Mouse (Mus musculus): Measurements from ENCODE around the gene Erg28. TPM values are rescaled to one million over a fixed set of nuclear protein-coding genes. Genes with fewer than 3 reads are reported as not detected.

Gene Erg28
- 84.8 and 111 TPM in 2 replicates for polyA plus RNA-seq (2014; fragmentation: Nextera tagmentation; extraction: Ambion mirVana)

DNA sequence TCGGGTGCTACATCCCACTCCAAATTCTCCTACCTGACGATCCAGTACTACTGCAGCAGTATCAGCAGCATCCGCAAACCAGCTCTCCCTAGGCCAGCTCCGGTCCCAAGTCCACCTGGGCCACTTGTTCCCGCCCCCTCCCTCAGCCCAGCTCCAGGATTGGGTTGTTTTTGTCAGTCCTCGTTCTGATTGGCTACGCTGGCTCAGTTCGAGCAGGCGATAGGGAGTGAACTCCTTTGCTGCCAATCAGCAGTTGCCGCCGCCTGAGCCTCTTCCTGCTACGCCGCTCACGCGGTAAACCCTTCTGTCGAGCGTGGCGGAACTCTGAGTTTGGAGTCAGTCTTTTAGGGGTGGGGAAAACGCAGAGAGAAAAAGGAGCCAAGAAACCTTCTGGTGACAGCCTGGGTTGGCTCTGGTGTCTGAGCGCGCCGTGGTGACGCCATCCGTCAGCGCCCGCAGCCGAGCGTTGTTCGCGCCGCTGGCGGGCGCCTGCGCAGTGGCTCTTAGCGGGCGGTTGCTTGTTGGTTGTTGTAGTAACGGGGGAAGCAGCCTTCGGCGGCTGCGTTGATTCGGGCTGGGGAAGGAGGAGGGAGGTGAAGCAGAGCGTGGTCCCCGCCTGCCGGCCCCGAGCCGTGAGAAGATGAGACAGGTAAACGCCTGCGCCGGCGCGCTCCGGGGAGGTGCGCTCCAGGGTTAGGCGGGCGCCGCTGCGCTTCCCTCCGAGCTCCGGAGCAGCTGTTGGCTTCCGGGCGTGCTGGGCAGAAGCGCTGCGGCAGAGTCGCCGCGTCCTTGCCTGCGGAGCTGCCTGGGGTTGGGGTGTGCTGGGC is at the start of gene Erg28, which contains the start of gene Ttll5:
TSS of gene Erg28 (minus strand) at position 113 of the 827 bp plus-strand sequence.
TSS of gene Ttll5 (plus strand) at position 222 of the 827 bp plus-strand sequence.
- Histone ChIP-seq H3K4me1 (ENCODE audit: control insufficient read depth, insufficient read depth, low read length) (peaks cover 11% of the 10 kb centered on the region; the same call in 1 of the 2 replicates), H3K4me3 (replicated peaks; ENCODE audit: low read depth, low read length) (peak within 1 kb of the TSS; percentile 79), H3K27ac (replicated peaks; ENCODE audit: low read depth, low read length) (peak within 1 kb of the TSS; percentile 95), H3K9me3 (ENCODE audit: control insufficient read depth, low read length) (no peaks in the 10 kb centered on the region), H3K4me2 (ENCODE audit: low read length) (peak within 1 kb of the TSS; percentile 77), H3K9ac (replicated peaks; ENCODE audit: low read length) (peak within 1 kb of the TSS; percentile 73), H3K36me3 (ENCODE audit: control insufficient read depth, insufficient read depth, low read length) (peaks cover 23% of the 10 kb centered on the region), H3K27me3 (ENCODE audit: control insufficient read depth, insufficient read depth, low read length) (no peaks in the 10 kb centered on the region)
- ATAC-seq (ENCODE audit: low FRiP score, low TSS enrichment) (peak; percentile 98), DNase-seq (peak; percentile 97)
- under 1% methylated on average over 67 of the region's 67 CpGs for WGBS

GRCm38 (mm10) chr12:85869423-85869822 is 45.1 kb upstream of the Erg28 start:
- Histone ChIP-seq H3K27ac (replicated peaks; ENCODE audit: low read depth, low read length) (no peak overlapping the region), H3K36me3 (ENCODE audit: control insufficient read depth, insufficient read depth, low read length) (0 out of 2 replicates have a peak, but pooled peaks cover 2% of the 10 kb centered on the region), H3K27me3 (ENCODE audit: control insufficient read depth, insufficient read depth, low read length) (no peaks in the 10 kb centered on the region), H3K4me3 (replicated peaks; ENCODE audit: low read depth, low read length) (no peak overlapping the region), H3K4me1 (ENCODE audit: control insufficient read depth, insufficient read depth, low read length) (0 out of 2 replicates have a peak, but pooled peaks cover 3% of the 10 kb centered on the region), H3K9ac (replicated peaks; ENCODE audit: low read length) (no peak overlapping the region), H3K4me2 (ENCODE audit: low read length) (no peak overlapping the region), H3K9me3 (ENCODE audit: control insufficient read depth, low read length) (no peaks in the 10 kb centered on the region)
- WGBS = 27% methylated on average over 6 of the region's 6 CpGs
- peak; percentile 66 for DNase-seq
- ATAC-seq (ENCODE audit: low FRiP score, low TSS enrichment) = no peak

- ATAC-seq (ENCODE audit: low FRiP score, low TSS enrichment) = no peak
- 0 out of 2 replicates have a peak, but pooled peaks cover 3% of the 10 kb centered on the region for H3K4me1 ChIP-seq (ENCODE audit: control insufficient read depth, insufficient read depth, low read length)
Measured at GRCm38 (mm10) chr12:85867125-85867524, 42.8 kb upstream of the Erg28 start.

DNA sequence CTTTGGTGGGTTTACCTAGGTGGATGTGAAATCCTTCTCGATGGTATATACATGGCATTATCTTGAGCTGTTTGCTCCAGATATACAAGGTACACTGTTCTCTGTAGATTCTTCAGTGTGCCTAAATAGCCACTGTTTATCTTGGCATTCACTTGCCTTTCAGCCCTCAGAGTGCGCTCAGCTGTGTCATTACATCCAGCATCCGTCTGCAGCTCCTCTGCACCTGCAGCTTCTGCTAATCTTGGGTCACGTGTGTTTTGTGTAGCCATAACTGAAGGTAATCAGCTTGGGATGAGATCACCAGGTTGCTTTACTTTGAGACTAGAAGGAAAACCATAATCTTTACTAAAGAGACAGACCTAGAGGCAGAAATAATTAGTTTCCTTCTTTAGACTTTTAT is 42.3 kb upstream of the Erg28 start:
- ATAC-seq (ENCODE audit: low FRiP score, low TSS enrichment) = no peak
- no peak overlapping the region for H3K4me2 ChIP-seq (ENCODE audit: low read length)
- 66% methylated on average over 4 of the region's 4 CpGs for WGBS
- H3K9me3 ChIP-seq (ENCODE audit: control insufficient read depth, low read length) = no peaks in the 10 kb centered on the region
- H3K4me3 ChIP-seq (replicated peaks; ENCODE audit: low read depth, low read length) = no peak overlapping the region
- H3K27me3 ChIP-seq (ENCODE audit: control insufficient read depth, insufficient read depth, low read length) = no peaks in the 10 kb centered on the region
- H3K9ac ChIP-seq (replicated peaks; ENCODE audit: low read length) = no peak overlapping the region
- DNase-seq = no peak
- H3K27ac ChIP-seq (replicated peaks; ENCODE audit: low read depth, low read length) = no peak overlapping the region
- H3K4me1 ChIP-seq (ENCODE audit: control insufficient read depth, insufficient read depth, low read length) = 0 out of 2 replicates have a peak, but pooled peaks cover 3% of the 10 kb centered on the region
- peaks cover 11% of the 10 kb centered on the region; the same call in 1 of the 2 replicates for H3K36me3 ChIP-seq (ENCODE audit: control insufficient read depth, insufficient read depth, low read length)

More at GRCm38 (mm10) chr12:85867125-85867524, 42.8 kb upstream of the Erg28 start:
- Histone ChIP-seq H3K36me3 (ENCODE audit: control insufficient read depth, insufficient read depth, low read length) (peaks cover 11% of the 10 kb centered on the region; the same call in 1 of the 2 replicates), H3K27me3 (ENCODE audit: control insufficient read depth, insufficient read depth, low read length) (no peaks in the 10 kb centered on the region), H3K4me3 (replicated peaks; ENCODE audit: low read depth, low read length) (no peak overlapping the region), H3K9ac (replicated peaks; ENCODE audit: low read length) (no peak overlapping the region), H3K4me2 (ENCODE audit: low read length) (no peak overlapping the region), H3K9me3 (ENCODE audit: control insufficient read depth, low read length) (no peaks in the 10 kb centered on the region), H3K27ac (replicated peaks; ENCODE audit: low read depth, low read length) (no peak overlapping the region)
- DNase-seq = no peak

GRCm38 (mm10) chr12:85865526-85865925 is 41.2 kb upstream of the Erg28 start:
- Histone ChIP-seq H3K27ac (replicated peaks; ENCODE audit: low read depth, low read length) (no peak overlapping the region), H3K9ac (replicated peaks; ENCODE audit: low read length) (no peak overlapping the region), H3K9me3 (ENCODE audit: control insufficient read depth, low read length) (no peaks in the 10 kb centered on the region), H3K4me1 (ENCODE audit: control insufficient read depth, insufficient read depth, low read length) (0 out of 2 replicates have a peak, but pooled peaks cover 3% of the 10 kb centered on the region), H3K4me3 (replicated peaks; ENCODE audit: low read depth, low read length) (no peak overlapping the region), H3K36me3 (ENCODE audit: control insufficient read depth, insufficient read depth, low read length) (peaks cover 11% of the 10 kb centered on the region; the same call in 1 of the 2 replicates), H3K27me3 (ENCODE audit: control insufficient read depth, insufficient read depth, low read length) (no peaks in the 10 kb centered on the region), H3K4me2 (ENCODE audit: low read length) (no peak overlapping the region)
- no peak for ATAC-seq (ENCODE audit: low FRiP score, low TSS enrichment)
- peak; percentile 77 for DNase-seq
- WGBS = 84% methylated on average over 3 of the region's 3 CpGs

- Histone ChIP-seq H3K36me3 (ENCODE audit: control insufficient read depth, insufficient read depth, low read length) (peaks cover 8% of the 10 kb centered on the region; the same call in 1 of the 2 replicates), H3K27me3 (ENCODE audit: control insufficient read depth, insufficient read depth, low read length) (no peaks in the 10 kb centered on the region), H3K4me1 (ENCODE audit: control insufficient read depth, insufficient read depth, low read length) (no peaks in the 10 kb centered on the region), H3K4me2 (ENCODE audit: low read length) (no peak overlapping the region), H3K4me3 (replicated peaks; ENCODE audit: low read depth, low read length) (no peak overlapping the region), H3K9me3 (ENCODE audit: control insufficient read depth, low read length) (no peaks in the 10 kb centered on the region), H3K9ac (replicated peaks; ENCODE audit: low read length) (no peak overlapping the region), H3K27ac (replicated peaks; ENCODE audit: low read depth, low read length) (no peak overlapping the region)
- 42% methylated on average over 2 of the region's 2 CpGs for WGBS
- ATAC-seq (ENCODE audit: low FRiP score, low TSS enrichment) (no peak), DNase-seq (peak; percentile 48)
Measured at GRCm38 (mm10) chr12:85862514-85862913, 38.2 kb upstream of the Erg28 start.

GRCm38 (mm10) chr12:85859511-85860189 is 35.3 kb upstream of the Erg28 start:
- H3K27ac ChIP-seq (replicated peaks; ENCODE audit: low read depth, low read length) = no peak overlapping the region
- no peaks in the 10 kb centered on the region for H3K4me1 ChIP-seq (ENCODE audit: control insufficient read depth, insufficient read depth, low read length)
- H3K4me3 ChIP-seq (replicated peaks; ENCODE audit: low read depth, low read length) = no peak overlapping the region
- 61% methylated on average over 3 of the region's 3 CpGs for WGBS
- H3K4me2 ChIP-seq (ENCODE audit: low read length) = no peak overlapping the region
- H3K27me3 ChIP-seq (ENCODE audit: control insufficient read depth, insufficient read depth, low read length) = no peaks in the 10 kb centered on the region
- peaks cover 8% of the 10 kb centered on the region; the same call in 1 of the 2 replicates for H3K36me3 ChIP-seq (ENCODE audit: control insufficient read depth, insufficient read depth, low read length)
- ATAC-seq (ENCODE audit: low FRiP score, low TSS enrichment) (no peak), DNase-seq (no peak)
- no peaks in the 10 kb centered on the region for H3K9me3 ChIP-seq (ENCODE audit: control insufficient read depth, low read length)
- no peak overlapping the region for H3K9ac ChIP-seq (replicated peaks; ENCODE audit: low read length)

- Histone ChIP-seq H3K4me2 (ENCODE audit: low read length) (no peak overlapping the region), H3K27ac (replicated peaks; ENCODE audit: low read depth, low read length) (no peak overlapping the region)
- no peak for DNase-seq
Measured at GRCm38 (mm10) chr12:85859111-85859510, 34.8 kb upstream of the Erg28 start.

More at GRCm38 (mm10) chr12:85859111-85859510, 34.8 kb upstream of the Erg28 start:
- H3K4me1 ChIP-seq (ENCODE audit: control insufficient read depth, insufficient read depth, low read length) = no peaks in the 10 kb centered on the region
- peaks cover 11% of the 10 kb centered on the region for H3K36me3 ChIP-seq (ENCODE audit: control insufficient read depth, insufficient read depth, low read length)
- H3K4me3 ChIP-seq (replicated peaks; ENCODE audit: low read depth, low read length) = no peak overlapping the region
- ATAC-seq (ENCODE audit: low FRiP score, low TSS enrichment) = no peak
- no peak overlapping the region for H3K9ac ChIP-seq (replicated peaks; ENCODE audit: low read length)
- WGBS = 90% methylated on average over 3 of the region's 3 CpGs
- H3K9me3 ChIP-seq (ENCODE audit: control insufficient read depth, low read length) = no peaks in the 10 kb centered on the region
- H3K27me3 ChIP-seq (ENCODE audit: control insufficient read depth, insufficient read depth, low read length) = no peaks in the 10 kb centered on the region

All from midbrain, embryonic 14.5 days (tissue).